Mouse (Mus musculus): ENCODE data around the gene Tgoln1. TPM values are rescaled to one million over a fixed set of nuclear protein-coding genes. Genes with fewer than 3 reads are reported as not detected.
A peak's percentile ranks its signal among the peaks of the same experiment; 100 is the strongest.

The Tgoln1 gene
- total and polyA plus RNA-seq, 3 experiments = 4.4 to 72.6 (median 49.7) TPM

GRCm38 (mm10) chr6:72597083-72597874, 19.5 kb downstream of the Tgoln1 start:
- Histone ChIP-seq H3K27me3 (ENCODE audit: insufficient read depth, low read length) (no peaks in the 10 kb centered on the region), H3K36me3 (replicated peaks) (peaks cover 57% of the 10 kb centered on the region), H3K4me3 (ENCODE audit: low read depth, low read length) (peak overlapping the region; percentile 81), H3K9me3 (replicated peaks) (no peaks in the 10 kb centered on the region), H3K4me1 (ENCODE audit: insufficient read depth, low read depth, low read length) (peaks cover 45% of the 10 kb centered on the region)
- TF ChIP-seq TAL1 (conservative IDR thresholded peaks at IDR 0.05; ENCODE audit: low read depth, low read length) (no peak), GATA1 (IDR thresholded peaks at IDR 0.05; ENCODE audit: borderline replicate concordance, low read length) (no peak), CTCF (IDR thresholded peaks at IDR 0.05; ENCODE audit: low read depth, low read length) (no peak), GATA2 (IDR thresholded peaks at IDR 0.05; ENCODE audit: borderline replicate concordance, low read depth, low read length) (no peak), POLR2AphosphoS5 (IDR thresholded peaks at IDR 0.05; ENCODE audit: insufficient replicate concordance, low read depth, low read length) (no peak)
- no peak for ATAC-seq (ENCODE audit: extremely low read depth, insufficient number of reproducible peaks, low FRiP score, poor library complexity, severe bottlenecking)
- DNase-seq (ENCODE audit: low spot score) = no peak

GRCm38 (mm10) chr6:72593914-72594313, 22.9 kb downstream of the Tgoln1 start:
- Histone ChIP-seq H3K4me1 (ENCODE audit: insufficient read depth, low read depth, low read length) (peaks cover 20% of the 10 kb centered on the region), H3K9me3 (replicated peaks) (no peaks in the 10 kb centered on the region), H3K4me3 (ENCODE audit: low read depth, low read length) (no peak overlapping the region), H3K36me3 (replicated peaks) (peaks cover 40% of the 10 kb centered on the region), H3K27me3 (ENCODE audit: insufficient read depth, low read length) (no peaks in the 10 kb centered on the region)
- ATAC-seq (ENCODE audit: extremely low read depth, insufficient number of reproducible peaks, low FRiP score, poor library complexity, severe bottlenecking) (no peak), DNase-seq (ENCODE audit: low spot score) (no peak)
- TF ChIP-seq TAL1 (conservative IDR thresholded peaks at IDR 0.05; ENCODE audit: low read depth, low read length) (no peak), POLR2AphosphoS5 (IDR thresholded peaks at IDR 0.05; ENCODE audit: insufficient replicate concordance, low read depth, low read length) (no peak), CTCF (IDR thresholded peaks at IDR 0.05; ENCODE audit: low read depth, low read length) (no peak), GATA2 (IDR thresholded peaks at IDR 0.05; ENCODE audit: borderline replicate concordance, low read depth, low read length) (no peak), GATA1 (IDR thresholded peaks at IDR 0.05; ENCODE audit: borderline replicate concordance, low read length) (no peak)

DNA sequence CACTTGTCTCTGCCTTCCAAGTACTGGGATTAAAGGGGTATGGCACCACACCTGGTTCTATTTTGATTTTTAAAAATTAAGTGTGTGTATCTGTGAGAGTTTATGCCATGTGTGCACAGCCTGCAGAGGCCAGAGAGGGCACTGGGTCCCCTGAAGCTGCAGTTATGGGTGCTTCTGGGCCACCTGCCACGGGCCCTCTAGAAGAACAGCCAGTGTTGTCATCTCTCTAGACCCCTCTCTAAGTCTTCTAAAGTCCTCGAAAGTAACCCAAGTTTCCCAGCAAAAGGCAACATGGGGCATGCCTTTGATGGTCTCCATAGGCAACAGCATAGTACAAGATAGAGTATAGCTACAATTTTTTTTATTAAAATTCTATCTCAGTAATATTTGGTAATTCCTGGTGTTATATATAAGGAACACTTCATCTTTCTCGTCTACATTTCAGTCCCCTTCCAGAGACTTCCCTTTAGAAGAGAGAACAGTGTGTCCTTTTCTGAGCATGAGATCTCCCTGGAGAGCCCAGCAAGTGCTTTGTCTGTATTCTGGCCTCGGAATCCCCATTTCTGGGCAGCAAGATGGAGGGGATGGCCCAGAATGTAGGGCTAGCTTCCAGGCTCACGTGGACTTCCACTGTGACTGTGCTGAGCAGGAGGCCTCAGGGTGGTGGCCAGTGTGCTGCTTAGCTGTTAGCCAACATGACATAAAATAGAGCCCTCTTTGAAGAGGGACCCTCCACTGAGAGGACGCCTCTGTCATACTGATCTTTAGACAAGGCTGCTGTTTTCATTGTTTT, 23.6 kb downstream of the Tgoln1 start:
- DNase-seq (ENCODE audit: low spot score) (no peak), ATAC-seq (ENCODE audit: extremely low read depth, insufficient number of reproducible peaks, low FRiP score, poor library complexity, severe bottlenecking) (no peak)
- Histone ChIP-seq H3K27me3 (ENCODE audit: insufficient read depth, low read length) (no peaks in the 10 kb centered on the region), H3K36me3 (replicated peaks) (peaks cover 43% of the 10 kb centered on the region), H3K9me3 (replicated peaks) (no peaks in the 10 kb centered on the region), H3K4me3 (ENCODE audit: low read depth, low read length) (no peak overlapping the region), H3K4me1 (ENCODE audit: insufficient read depth, low read depth, low read length) (peaks cover 18% of the 10 kb centered on the region)
- TF ChIP-seq CTCF (IDR thresholded peaks at IDR 0.05; ENCODE audit: low read depth, low read length) (no peak), TAL1 (conservative IDR thresholded peaks at IDR 0.05; ENCODE audit: low read depth, low read length) (no peak), GATA1 (IDR thresholded peaks at IDR 0.05; ENCODE audit: borderline replicate concordance, low read length) (no peak), GATA2 (IDR thresholded peaks at IDR 0.05; ENCODE audit: borderline replicate concordance, low read depth, low read length) (no peak)

DNA sequence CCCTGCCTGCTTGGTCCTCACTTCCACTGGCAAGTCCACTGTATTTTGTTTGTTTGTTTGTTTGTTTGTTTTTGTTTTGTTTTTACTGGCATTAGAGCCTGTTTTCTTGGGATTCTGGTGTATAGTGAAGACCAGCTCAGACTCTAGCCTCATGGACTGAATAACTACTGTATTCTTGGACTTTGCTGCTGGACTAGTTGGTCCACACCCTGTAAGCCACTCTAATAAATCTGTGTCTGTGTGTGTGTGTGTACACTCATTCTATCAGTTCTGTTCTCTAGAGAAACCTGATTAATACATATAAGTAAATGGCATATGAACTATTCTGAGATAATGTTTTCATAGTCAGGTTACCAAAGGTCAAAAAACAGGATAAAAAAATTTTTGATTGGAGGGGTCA, 26.7 kb downstream of the Tgoln1 start:
- Histone ChIP-seq H3K4me1 (ENCODE audit: insufficient read depth, low read depth, low read length) (no peaks in the 10 kb centered on the region), H3K36me3 (replicated peaks) (peaks cover 57% of the 10 kb centered on the region), H3K9me3 (replicated peaks) (no peaks in the 10 kb centered on the region), H3K27me3 (ENCODE audit: insufficient read depth, low read length) (no peaks in the 10 kb centered on the region), H3K4me3 (ENCODE audit: low read depth, low read length) (no peak overlapping the region)
- DNase-seq (ENCODE audit: low spot score) = no peak
- TF ChIP-seq GATA1 (IDR thresholded peaks at IDR 0.05; ENCODE audit: borderline replicate concordance, low read length) (no peak), POLR2AphosphoS5 (IDR thresholded peaks at IDR 0.05; ENCODE audit: insufficient replicate concordance, low read depth, low read length) (no peak), GATA2 (IDR thresholded peaks at IDR 0.05; ENCODE audit: borderline replicate concordance, low read depth, low read length) (no peak), CTCF (IDR thresholded peaks at IDR 0.05; ENCODE audit: low read depth, low read length) (no peak), TAL1 (conservative IDR thresholded peaks at IDR 0.05; ENCODE audit: low read depth, low read length) (no peak)
- ATAC-seq (ENCODE audit: extremely low read depth, insufficient number of reproducible peaks, low FRiP score, poor library complexity, severe bottlenecking) = no peak

DNA sequence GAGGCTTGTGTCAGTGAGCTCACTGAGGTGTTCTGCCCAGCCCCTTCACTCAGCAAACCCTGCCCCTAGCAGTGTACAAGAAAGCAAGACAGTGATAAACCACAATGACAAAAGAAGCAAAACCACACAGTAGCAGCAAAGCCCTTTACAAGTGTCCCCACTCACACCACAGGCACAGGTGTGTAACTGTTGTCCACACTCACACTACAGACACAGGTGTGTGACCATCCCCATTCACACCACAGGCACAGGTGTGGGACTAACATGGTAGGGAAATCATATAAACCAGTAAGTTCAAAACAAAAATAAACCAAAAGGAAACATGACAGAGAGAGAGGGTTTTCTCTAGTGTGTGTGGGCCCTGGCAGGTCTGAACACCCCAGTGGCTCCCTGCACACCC, 28.5 kb downstream of the Tgoln1 start:
- H3K36me3 ChIP-seq (replicated peaks) = peaks cover 50% of the 10 kb centered on the region

GRCm38 (mm10) chr6:72586701-72587100, 30.1 kb downstream of the Tgoln1 start:
- no peak for TF ChIP-seq GATA1 (IDR thresholded peaks at IDR 0.05; ENCODE audit: borderline replicate concordance, low read length)
- TF ChIP-seq POLR2AphosphoS5 (IDR thresholded peaks at IDR 0.05; ENCODE audit: insufficient replicate concordance, low read depth, low read length) = no peak
- no peak for TF ChIP-seq TAL1 (conservative IDR thresholded peaks at IDR 0.05; ENCODE audit: low read depth, low read length)
- TF ChIP-seq CTCF (IDR thresholded peaks at IDR 0.05; ENCODE audit: low read depth, low read length) = no peak
- TF ChIP-seq GATA2 (IDR thresholded peaks at IDR 0.05; ENCODE audit: borderline replicate concordance, low read depth, low read length) = no peak
- H3K9me3 ChIP-seq (replicated peaks) = no peaks in the 10 kb centered on the region
- no peak for ATAC-seq (ENCODE audit: extremely low read depth, insufficient number of reproducible peaks, low FRiP score, poor library complexity, severe bottlenecking)
- no peaks in the 10 kb centered on the region for H3K27me3 ChIP-seq (ENCODE audit: insufficient read depth, low read length)
- no peaks in the 10 kb centered on the region for H3K4me1 ChIP-seq (ENCODE audit: insufficient read depth, low read depth, low read length)
- H3K4me3 ChIP-seq (ENCODE audit: low read depth, low read length) = no peak overlapping the region
- DNase-seq (ENCODE audit: low spot score) = no peak
- peaks cover 42% of the 10 kb centered on the region for H3K36me3 ChIP-seq (replicated peaks)

More for the DNA sequence above, 28.5 kb downstream of the Tgoln1 start:
- no peak for DNase-seq (ENCODE audit: low spot score)
- ATAC-seq (ENCODE audit: extremely low read depth, insufficient number of reproducible peaks, low FRiP score, poor library complexity, severe bottlenecking) = no peak
- no peak overlapping the region for H3K4me3 ChIP-seq (ENCODE audit: low read depth, low read length)
- H3K4me1 ChIP-seq (ENCODE audit: insufficient read depth, low read depth, low read length) = no peaks in the 10 kb centered on the region
- H3K9me3 ChIP-seq (replicated peaks) = no peaks in the 10 kb centered on the region
- TF ChIP-seq CTCF (IDR thresholded peaks at IDR 0.05; ENCODE audit: low read depth, low read length) = no peak
- no peak for TF ChIP-seq GATA2 (IDR thresholded peaks at IDR 0.05; ENCODE audit: borderline replicate concordance, low read depth, low read length)
- no peak for TF ChIP-seq POLR2AphosphoS5 (IDR thresholded peaks at IDR 0.05; ENCODE audit: insufficient replicate concordance, low read depth, low read length)
- TF ChIP-seq TAL1 (conservative IDR thresholded peaks at IDR 0.05; ENCODE audit: low read depth, low read length) = no peak
- no peak for TF ChIP-seq GATA1 (IDR thresholded peaks at IDR 0.05; ENCODE audit: borderline replicate concordance, low read length)
- H3K27me3 ChIP-seq (ENCODE audit: insufficient read depth, low read length) = no peaks in the 10 kb centered on the region
